Mouse (Mus musculus): ENCODE measurements at regions not wholly inside any gene's neighbourhood (a gene's known extent, or its start where the extent isn't known, plus 50 kb on each side); places are given as distances from the start of the nearest gene placed in this dataset.

- TF ChIP-seq CTCF (IDR thresholded peaks at IDR 0.05; ENCODE audit: control insufficient read depth, insufficient read depth, insufficient replicate concordance, low read depth, low read length) (no peak), POLR2A (IDR thresholded peaks at IDR 0.05; ENCODE audit: control insufficient read depth, low read depth, low read length) (no peak)
Observed at GRCm38 (mm10) chr14:36756056-36756455, 212.5 kb downstream of the Ccser2 start.

Measured in testis, adult 2 months (tissue).